Mouse (Mus musculus) embryonic fibroblast, embryonic 13.5 days (primary cell): Measurements from ENCODE around the gene Hpse. TPM values are rescaled to one million over a fixed set of nuclear protein-coding genes. Genes with fewer than 3 reads are reported as not detected.

ENCODE experiments used
- H3K27ac ChIP-seq: 2 replicates; pipeline ENCODE4 v1.5.1; 2012; ENCODE audit warnings: low read length, control low read depth, inconsistent platforms; ENCODE audit not compliant: insufficient read depth
- H3K4me1 ChIP-seq: 2 replicates; pipeline ENCODE4 v1.6.1; 2011; ENCODE audit warnings: low read length; ENCODE audit not compliant: control insufficient read depth, insufficient read depth
- H3K4me3 ChIP-seq: 2 replicates; pipeline ENCODE4 v1.5.1; 2011; ENCODE audit warnings: mild to moderate bottlenecking, control low read depth, low read length; ENCODE audit not compliant: insufficient read depth
- CTCF ChIP-seq: IDR thresholded peaks from 2 replicates; pipeline ENCODE4 v1.5.1; 2011; ENCODE audit warnings: mild to moderate bottlenecking, control low read depth, low read length, moderate library complexity, borderline replicate concordance; ENCODE audit not compliant: insufficient read depth
- POLR2A ChIP-seq: IDR thresholded peaks from 2 replicates; pipeline ENCODE4 v1.6.1; 2011; ENCODE audit warnings: low read depth, mild to moderate bottlenecking, control low read depth, low read length, moderate library complexity
- polyA plus RNA-seq: library from polyadenylated mRNA; stranded (reverse); fragments of >200 nt; gene quantifications from 2 replicates; pipeline ENCODE4 v1.2.4, GENCODE M21; 2011; ENCODE audit warnings: low read depth; ENCODE audit not compliant: missing spikeins, insufficient read length

The Hpse gene
- polyA plus RNA-seq, 1 experiment, result 3.2 TPM

- no peak overlapping the region for H3K27ac ChIP-seq
- TF ChIP-seq POLR2A, result no peak
- TF ChIP-seq CTCF, result no peak
- H3K4me1 ChIP-seq, result no peaks in the 10 kb centered on the region
- H3K4me3 ChIP-seq, result no peak overlapping the region
Observed at GRCm38 (mm10) chr5:100632540-100633129, 86.9 kb downstream of the Hpse start.

Other genes with a start within 250 kb of the Hpse start
- gene Lin54, start 219.1 kb downstream of the Hpse start, polyA plus RNA-seq, result 19.9 and 23.8 TPM in 2 replicates
- gene Cops4, start 201.4 kb downstream of the Hpse start, polyA plus RNA-seq, result 93.8 and 115 TPM in 2 replicates
- gene Plac8, start 147.5 kb downstream of the Hpse start, polyA plus RNA-seq, result 43.8 and 104 TPM in 2 replicates
- 31.3 and 31.8 TPM in 2 replicates for gene Coq2, start 44.6 kb downstream of the Hpse start, polyA plus RNA-seq
- 6.9 and 7.0 TPM in 2 replicates for gene Helq, start 78.9 kb upstream of the Hpse start, polyA plus RNA-seq
- gene Mrps18c, start 78.9 kb upstream of the Hpse start, polyA plus RNA-seq, result 121 and 122 TPM in 2 replicates
- gene Abraxas1, start 101.2 kb upstream of the Hpse start, polyA plus RNA-seq, result 12.4 and 15.0 TPM in 2 replicates
- 1.7 and 2.0 TPM in 2 replicates for gene Gpat3, start 126.0 kb upstream of the Hpse start, polyA plus RNA-seq